Mouse (Mus musculus) right cerebral cortex, postnatal 14 days (tissue): ENCODE data around the gene Gm17174.
"Not testable (repeated sequence)": the region's sequence is repeated elsewhere in the genome, so short reads cannot be mapped to it uniquely, and the experiment has no call there.

ENCODE experiments used
- DNase-seq: peaks from one replicate; pipeline ENCODE4 v3.0.0; 2022

The Gm17174 gene

GRCm38 (mm10) chr14:51592039-51592438 lies at the start of gene Gm17174:
Gm17174 (minus strand) TSS chr14:51592139.
- not testable (repeated sequence) for DNase-seq

GRCm38 (mm10) chr14:51635566-51635965 lies 43.6 kb upstream of the Gm17174 start, which contains the start of gene Gm4181:
Gm4181 (minus strand) TSS chr14:51635666.
- DNase-seq = not testable (repeated sequence)

GRCm38 (mm10) chr14:51632426-51632825 lies 40.5 kb upstream of the Gm17174 start:
- not testable (repeated sequence) for DNase-seq

GRCm38 (mm10) chr14:51611210-51611609 lies 19.3 kb upstream of the Gm17174 start, which contains the start of gene Gm17078:
Gm17078 (minus strand) TSS chr14:51611310.
- no peak for DNase-seq

- not testable (repeated sequence) for DNase-seq
These were observed 18.0 kb downstream of the Gm17174 start, which contains the start of gene Gm17175 for GRCm38 (mm10) chr14:51573963-51574362. Gm17175 (minus strand) TSS chr14:51574063.

GRCm38 (mm10) chr14:51552490-51552889 lies 39.4 kb downstream of the Gm17174 start, which contains the start of gene Gm5622:
Gm5622 (plus strand) TSS chr14:51552790.
- no peak for DNase-seq
